Mouse (Mus musculus) thymus, adult 2 months (tissue): ENCODE data around the gene Cyp4a14.
"Not testable (repeated sequence)": the region's sequence is repeated elsewhere in the genome, so short reads cannot be mapped to it uniquely, and the experiment has no call there.

Experiments used
- CTCF ChIP-seq: fragments of 200-500 bp; IDR thresholded peaks from 2 replicates; pipeline ENCODE4 v1.5.1; 2012; ENCODE audit warnings: mild to moderate bottlenecking, control low read depth, low read length, moderate library complexity, borderline replicate concordance; ENCODE audit not compliant: control insufficient read depth, poor library complexity, insufficient read depth; ENCODE audit errors: extremely low read depth
- POLR2A ChIP-seq: fragments of 200-500 bp; IDR thresholded peaks from 2 replicates; pipeline ENCODE4 v1.6.1; 2012; ENCODE audit warnings: mild to moderate bottlenecking, low read length, control low read depth, moderate library complexity; ENCODE audit not compliant: control insufficient read depth, poor library complexity, insufficient read depth; ENCODE audit errors: extremely low read depth

DNA sequence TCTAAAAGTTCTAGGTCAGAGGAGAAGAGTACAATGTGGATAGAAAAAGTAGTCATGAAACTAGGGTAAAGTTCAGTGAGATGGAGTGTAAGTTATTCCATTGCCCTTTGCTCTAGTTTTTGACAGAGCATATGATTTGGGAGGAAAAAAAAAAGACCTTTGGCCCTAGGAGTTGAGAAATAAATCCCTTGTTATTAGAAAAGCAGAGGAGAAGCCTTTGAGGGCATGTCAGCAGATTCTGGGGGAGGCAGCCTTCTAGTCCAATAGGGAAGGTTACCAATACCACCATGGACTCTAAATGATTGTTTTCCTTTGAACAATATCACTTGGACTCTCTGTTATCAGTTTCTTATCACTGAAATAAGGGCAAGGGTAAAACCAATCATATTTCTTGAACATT, 18.0 kb upstream of the Cyp4a14 start:
- TF ChIP-seq POLR2A, CTCF: not testable (repeated sequence)
